Mouse (Mus musculus) midbrain, embryonic 14.5 days (tissue): ENCODE results near the gene Bud13. TPM values are rescaled to one million over a fixed set of nuclear protein-coding genes. Genes with fewer than 3 reads are reported as not detected.
A peak's percentile ranks its signal among the peaks of the same experiment; 100 is the strongest.

Source experiments
- ATAC-seq: fragments of 200-750 bp; cut with Nextera tagmentation; 2 replicates; pipeline ENCODE4 v1.8.0; 2017; ENCODE audit warnings: moderate number of reproducible peaks, moderate library complexity; ENCODE audit not compliant: low FRiP score, low TSS enrichment
- DNase-seq: peaks from one replicate; pipeline ENCODE4 v3.0.0-alpha.2; 2015
- H3K27ac ChIP-seq: fragments of 300-500 bp; sonication (generic); replicated peaks from 2 replicates; pipeline ENCODE4 v1.5.1; 2014; ENCODE audit warnings: mild to moderate bottlenecking, low read depth, low read length, moderate library complexity
- H3K27me3 ChIP-seq: fragments of 300-500 bp; sonication (generic); 2 replicates; pipeline ENCODE4 v1.6.1; 2014; ENCODE audit warnings: low read length, control low read depth, mixed read lengths; ENCODE audit not compliant: control insufficient read depth, insufficient read depth
- H3K36me3 ChIP-seq: fragments of 300-500 bp; sonication (generic); 2 replicates; pipeline ENCODE4 v1.6.1; 2014; ENCODE audit warnings: low read length, control low read depth; ENCODE audit not compliant: control insufficient read depth, insufficient read depth
- H3K4me1 ChIP-seq: fragments of 300-500 bp; sonication (generic); 2 replicates; pipeline ENCODE4 v1.6.1; 2014; ENCODE audit warnings: mild to moderate bottlenecking, antibody characterized with exemption, low read length, control low read depth; ENCODE audit not compliant: control insufficient read depth, insufficient read depth
- H3K4me2 ChIP-seq: fragments of 300-500 bp; sonication (generic); 2 replicates; pipeline ENCODE4 v1.6.1; 2014; ENCODE audit warnings: mild to moderate bottlenecking, low read length, moderate library complexity
- H3K4me3 ChIP-seq: fragments of 300-500 bp; sonication (generic); replicated peaks from 2 replicates; pipeline ENCODE4 v1.5.1; 2014; ENCODE audit warnings: low read depth, low read length
- H3K9ac ChIP-seq: fragments of 300-500 bp; sonication (generic); replicated peaks from 2 replicates; pipeline ENCODE4 v1.6.1; 2014; ENCODE audit warnings: mild to moderate bottlenecking, low read length, moderate library complexity
- H3K9me3 ChIP-seq: fragments of 300-500 bp; sonication (generic); 2 replicates; pipeline ENCODE4 v1.6.1; 2016; ENCODE audit warnings: low read length, control low read depth, mixed read lengths; ENCODE audit not compliant: control insufficient read depth
- WGBS: fragments of 180-500 bp; shearing (Covaris S2); extraction: QIAGEN DNeasy Blood & Tissue Kit; methylation state at CpG from one replicate; pipeline ENCODE4 v1.1.7; 2014; 5-methylcytosine and 5-hydroxymethylcytosine counted together
- polyA plus RNA-seq: library from polyadenylated mRNA; unstranded; fragments of >200 nt; fragmentation: Nextera tagmentation; extraction: Ambion mirVana; gene quantifications from 2 replicates; pipeline ENCODE4 v1.2.1, GENCODE M21; 2014

The Bud13 gene
- polyA plus RNA-seq, 1 experiment from 2014 or later: 16.9 TPM

DNA sequence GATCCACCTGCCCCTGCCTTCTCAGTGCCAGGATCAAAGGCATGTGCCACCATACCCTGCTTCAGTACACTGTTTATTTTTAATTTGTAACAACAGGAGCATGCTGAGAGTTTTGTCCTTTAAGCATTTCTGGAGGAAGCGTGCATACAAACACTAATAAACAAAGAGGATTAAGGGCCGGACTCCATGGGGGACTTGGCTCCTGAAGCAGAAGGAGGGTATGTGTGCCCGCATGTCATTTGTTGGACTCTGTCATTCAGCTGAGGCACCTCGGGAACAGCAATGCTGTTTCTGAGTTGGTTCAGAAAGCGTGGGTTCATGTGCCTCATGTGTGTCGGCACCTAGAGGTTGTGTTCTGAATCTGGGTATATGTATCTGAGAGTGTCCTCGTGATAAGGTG, 54.5 kb downstream of the Bud13 start:
- ATAC-seq: no peak
- peak; percentile 30 for DNase-seq
- Histone ChIP-seq H3K36me3 (no peaks in the 10 kb centered on the region), H3K27ac (peak overlapping the region; percentile 70), H3K9me3 (no peaks in the 10 kb centered on the region), H3K4me1 (peaks cover 23% of the 10 kb centered on the region), H3K4me3 (no peak overlapping the region), H3K27me3 (no peaks in the 10 kb centered on the region), H3K4me2 (0 out of 2 replicates have a peak overlapping the region, but pooled peaks have one; percentile 9), H3K9ac (no peak overlapping the region)
- WGBS: 23% methylated on average over 7 of the region's 7 CpGs

DNA sequence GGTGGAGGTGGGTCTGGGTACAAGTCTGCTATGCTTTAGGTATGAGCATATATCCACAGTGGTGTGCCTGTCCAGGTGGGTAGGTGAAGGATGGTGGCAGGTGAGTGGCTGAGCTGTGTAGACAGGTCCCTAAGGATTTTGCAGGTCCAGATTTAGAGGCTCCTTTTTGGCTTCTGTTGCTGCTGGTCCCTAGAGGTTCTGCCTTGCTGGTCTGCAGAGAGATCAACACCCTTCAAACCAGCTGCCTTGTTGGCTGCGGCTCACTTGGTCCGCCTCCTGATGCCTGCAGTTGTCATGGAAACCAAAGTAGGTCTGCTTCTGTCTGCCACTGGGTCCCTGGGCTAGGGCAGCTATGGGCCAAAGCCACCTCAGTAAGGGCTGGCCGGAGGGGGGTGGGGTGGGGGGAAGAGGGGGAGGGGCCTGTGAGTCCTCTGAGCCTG, 55.1 kb downstream of the Bud13 start:
- H3K27me3 ChIP-seq: no peaks in the 10 kb centered on the region
- peak overlapping the region; percentile 70 for H3K27ac ChIP-seq
- H3K4me3 ChIP-seq: no peak overlapping the region
- H3K4me1 ChIP-seq: peaks cover 23% of the 10 kb centered on the region
- ATAC-seq: peak; percentile 83
- 0 out of 2 replicates have a peak overlapping the region, but pooled peaks have one; percentile 9 for H3K4me2 ChIP-seq
- H3K36me3 ChIP-seq: no peaks in the 10 kb centered on the region
- WGBS: 0% methylated on average over 3 of the region's 3 CpGs
- H3K9me3 ChIP-seq: no peaks in the 10 kb centered on the region
- DNase-seq: peak; percentile 84
- H3K9ac ChIP-seq: no peak overlapping the region

DNA sequence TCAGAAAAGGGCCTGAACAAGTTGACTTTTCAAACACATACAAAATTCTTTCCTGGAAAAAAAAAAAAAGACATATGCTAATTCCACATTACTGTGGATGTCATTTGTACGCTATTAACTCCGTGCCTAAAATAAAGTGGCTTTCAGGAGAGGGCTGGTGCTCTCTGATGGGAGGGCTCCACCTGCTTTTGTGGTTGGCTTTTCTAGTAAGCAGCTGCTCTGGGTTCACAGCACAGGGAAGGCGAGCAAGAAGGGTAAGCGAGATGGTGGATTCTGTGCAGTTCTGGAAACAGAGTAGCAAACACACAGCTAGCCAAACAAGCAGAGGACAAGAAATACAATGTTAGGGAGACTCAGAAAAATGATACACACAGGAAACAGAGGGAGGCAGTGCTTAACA, 55.6 kb downstream of the Bud13 start:
- no peak overlapping the region for H3K9ac ChIP-seq

DNA sequence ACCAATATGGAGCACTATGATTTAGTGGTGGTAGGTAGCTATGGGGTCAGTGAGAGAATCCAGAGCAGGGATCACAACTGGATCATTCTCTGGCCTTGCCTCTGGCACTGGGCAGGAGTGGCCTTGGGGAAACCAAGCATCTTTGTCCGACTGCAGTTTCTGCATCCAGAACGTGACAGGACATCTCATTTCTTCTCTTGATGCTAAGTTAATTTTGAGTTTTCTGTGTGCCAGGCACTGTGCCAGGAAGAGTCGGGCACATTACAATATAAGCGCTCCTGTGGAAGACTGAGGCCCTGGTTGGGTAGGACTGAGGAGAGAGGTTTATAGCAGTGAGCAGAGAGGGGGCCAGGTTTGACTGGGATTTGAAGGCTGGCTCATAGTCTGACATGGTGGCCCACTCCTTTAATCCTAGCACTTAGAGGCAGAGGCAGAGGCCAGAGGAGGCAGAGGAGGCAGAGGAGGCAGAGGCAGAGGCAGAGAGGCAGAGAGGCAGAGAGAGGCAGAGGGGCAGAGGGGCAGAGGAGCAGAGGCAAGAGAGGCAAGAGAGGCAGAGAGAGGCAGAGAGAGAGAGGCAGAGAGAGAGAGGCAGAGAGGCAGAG, 56.3 kb downstream of the Bud13 start:
- no peak for DNase-seq
- no peak for ATAC-seq
- Histone ChIP-seq H3K36me3 (no peaks in the 10 kb centered on the region), H3K9me3 (no peaks in the 10 kb centered on the region), H3K4me3 (no peak overlapping the region), H3K27ac (peak overlapping the region; percentile 64), H3K27me3 (no peaks in the 10 kb centered on the region), H3K9ac (no peak overlapping the region), H3K4me1 (peaks cover 23% of the 10 kb centered on the region), H3K4me2 (no peak overlapping the region)
- 77% methylated on average over 4 of the region's 4 CpGs for WGBS

More for the DNA sequence above, 55.6 kb downstream of the Bud13 start:
- Histone ChIP-seq H3K4me3 (no peak overlapping the region), H3K9me3 (no peaks in the 10 kb centered on the region), H3K4me1 (peaks cover 23% of the 10 kb centered on the region), H3K27ac (peak overlapping the region; percentile 70), H3K27me3 (no peaks in the 10 kb centered on the region), H3K36me3 (no peaks in the 10 kb centered on the region), H3K4me2 (no peak overlapping the region)
- ATAC-seq: no peak
- DNase-seq: no peak
- WGBS: 12% methylated on average over 4 of the region's 4 CpGs

DNA sequence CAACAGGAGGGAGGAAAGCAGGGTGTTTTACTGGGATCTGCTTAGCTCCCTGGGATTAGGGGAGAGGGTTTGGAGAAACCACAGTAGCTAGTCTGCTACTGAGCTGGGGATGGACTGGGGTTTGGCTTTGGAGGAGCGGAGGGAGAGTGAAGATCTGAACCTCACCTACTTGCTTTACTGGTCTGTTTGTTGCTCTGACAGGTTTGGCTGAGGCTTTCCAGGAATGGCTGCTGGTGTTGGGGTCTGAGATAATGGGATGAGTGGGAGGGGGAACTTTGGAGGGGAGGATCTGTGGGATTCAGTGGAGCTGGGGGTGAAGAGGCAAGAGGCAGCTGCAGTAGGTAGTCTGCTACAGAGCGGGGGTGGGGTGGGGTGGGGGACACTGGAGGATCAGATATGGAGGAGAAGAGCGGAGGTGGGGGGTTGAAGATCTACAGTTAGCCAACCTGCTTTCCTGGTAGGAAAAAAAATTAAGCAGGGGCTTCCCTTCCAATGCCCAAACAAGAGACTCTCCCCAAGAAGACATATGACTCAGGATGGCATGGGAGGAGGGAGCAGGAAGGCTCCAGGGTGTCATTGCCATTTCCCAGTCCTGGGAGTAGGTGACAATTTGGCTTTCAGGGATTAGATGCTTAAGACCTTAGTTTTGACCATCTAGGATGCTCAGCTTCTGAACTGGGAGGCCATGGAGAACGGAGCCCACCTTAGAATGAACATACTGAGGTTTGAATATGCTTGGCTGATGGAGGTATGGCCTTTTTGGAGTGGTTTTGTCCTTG, 63.3 kb downstream of the Bud13 start:
- 90% methylated on average over 4 of the region's 4 CpGs for WGBS
- Histone ChIP-seq H3K27me3 (no peaks in the 10 kb centered on the region), H3K36me3 (no peaks in the 10 kb centered on the region), H3K4me2 (no peak overlapping the region), H3K4me1 (peaks cover 9% of the 10 kb centered on the region; the same call in 1 of the 2 replicates), H3K4me3 (no peak overlapping the region), H3K9me3 (no peaks in the 10 kb centered on the region), H3K9ac (no peak overlapping the region), H3K27ac (no peak overlapping the region)
- ATAC-seq: no peak
- DNase-seq: no peak

Other genes with a start within 250 kb of the Bud13 start
- gene Apoa1, start 54.4 kb upstream of the Bud13 start, polyA plus RNA-seq: 4.2 and 5.4 TPM in 2 replicates
- gene Apoc3, start 47.4 kb upstream of the Bud13 start, polyA plus RNA-seq: not detected in 2 replicates
- not detected in 2 replicates for gene Apoa4, start 42.3 kb upstream of the Bud13 start, polyA plus RNA-seq
- gene Apoa5, start 14.4 kb upstream of the Bud13 start, polyA plus RNA-seq: not detected in 2 replicates
- gene Zpr1, start 9.9 kb upstream of the Bud13 start, polyA plus RNA-seq: 55.3 and 60.3 TPM in 2 replicates
- not detected in 2 replicates for gene 4931429L15Rik, start 37.0 kb downstream of the Bud13 start, polyA plus RNA-seq